In the genomic region with DNA sequence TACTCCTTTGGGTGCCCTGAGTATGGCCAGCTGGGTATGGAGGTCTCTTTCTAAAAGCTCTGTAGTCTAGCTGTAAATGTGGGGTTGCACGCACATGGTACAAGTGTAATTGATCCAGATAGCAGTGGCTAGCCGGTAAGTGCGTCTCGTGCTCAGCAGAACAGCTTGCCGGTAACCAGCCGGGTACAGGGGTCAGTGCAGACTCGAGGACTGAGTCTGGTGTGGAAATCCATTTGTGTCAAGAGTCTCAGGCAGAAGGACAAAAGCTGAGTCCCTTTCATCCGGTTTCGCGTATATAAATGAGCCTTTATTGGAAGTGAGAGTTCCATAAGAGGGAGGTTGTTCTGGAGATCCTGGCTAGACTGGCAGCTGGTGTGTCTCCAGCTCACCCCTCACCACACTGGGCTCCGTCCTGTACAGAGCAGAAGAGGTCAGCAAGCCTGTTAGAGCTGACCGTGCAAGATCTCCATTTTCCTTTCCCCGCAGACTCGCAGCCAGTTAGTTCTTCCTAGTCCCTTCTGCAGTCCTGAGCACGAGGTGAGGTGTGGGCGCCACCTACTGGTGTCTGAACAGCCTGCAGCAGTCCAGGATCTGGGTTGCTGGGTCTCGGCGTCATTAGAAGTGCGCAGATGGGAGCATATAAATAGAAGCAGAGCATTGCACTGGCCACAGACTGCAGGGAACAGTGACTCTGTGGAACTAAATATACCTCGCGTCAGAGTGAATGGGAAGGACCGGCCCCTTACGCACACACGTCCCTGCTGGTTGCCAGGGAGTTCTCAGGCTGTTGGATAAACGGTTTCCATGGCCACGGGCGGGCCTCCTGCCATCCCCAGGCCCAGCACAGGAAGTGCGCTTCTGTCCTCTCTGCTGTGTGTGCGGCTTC, we compare ENCODE assay signal across 9 mouse cellular contexts. TPM values are rescaled to one million over a fixed set of nuclear protein-coding genes. Genes with fewer than 3 reads are reported as not detected.
DNase-seq lines count a peak whose midpoint lies in the region; ATAC-seq and TF ChIP-seq lines count a peak whose summit lies in the region.
"Had no signal": no experiment of that assay in that cellular context is flagged by ENCODE, and none has a peak within 500 bp of the region (broad histone marks: within the 10 kb centered on the region; RNA-seq: fewer than 3 reads in every experiment).

No protein-coding gene starts in this region.

- peaks cover 95 to 98% of the 10 kb centered on the region in 2 experiments for H3K36me3 ChIP-seq in CH12.LX (replicated peaks in 1 of 2; ENCODE audit: control insufficient read depth in 1 of 2, insufficient read depth in 1 of 2, low read length in 1 of 2)
- peaks cover 89% of the 10 kb centered on the region for H3K36me3 ChIP-seq in forebrain, embryonic 15.5 days

- intact Hi-C loops in heart, postnatal 25 days (cut with DNase I): loop anchor here (1.0 to 2.0 kb wide), 2 partner anchors 34 to 121 kb away; no protein-coding TSS in a partner anchor

- in situ Hi-C loops in CH12.LX (cut with MboI; ENCODE audit: low pct_ligation_motif_present, low pct_unique_long_range_greater_than_20kb, low sequenced_read_pairs): loop anchor here (5.0 kb wide), 1 partner anchor 36 kb away; no protein-coding TSS in a partner anchor

- H3K4me1 ChIP-seq in CH12.LX (ENCODE audit: control insufficient read depth in 1 of 2, insufficient read depth in 2 of 2): peaks cover 2 to 56% of the 10 kb centered on the region in 2 experiments; a peak in 2 of 4 replicates
- H3K4me1 ChIP-seq in forebrain, embryonic 15.5 days: peaks cover 18% of the 10 kb centered on the region
- H3K4me1 ChIP-seq in lung, adult 2 months (ENCODE audit: control insufficient read depth, insufficient read depth, low read length): no peaks in the 10 kb centered on the region

- H3K27me3 ChIP-seq in CH12.LX (replicated peaks): no peaks in the 10 kb centered on the region
- no peaks in the 10 kb centered on the region for H3K27me3 ChIP-seq in forebrain, embryonic 15.5 days

- no peaks in the 10 kb centered on the region for H3K9me3 ChIP-seq in CH12.LX (replicated peaks; ENCODE audit: low read length)
- H3K9me3 ChIP-seq in forebrain, embryonic 15.5 days: no peaks in the 10 kb centered on the region

- no peak overlapping the region for H3K27ac ChIP-seq in CH12.LX (ENCODE audit: insufficient read depth, low read depth)
- H3K27ac ChIP-seq in forebrain, embryonic 15.5 days (replicated peaks): peak overlapping the region; percentile 42
- H3K27ac ChIP-seq in layer of hippocampus, adult 2 months: peak overlapping the region; percentile 88

- WGBS in forebrain, embryonic 15.5 days: 29% methylated on average over 29 of the region's 29 CpGs
- 37% methylated on average over 29 of the region's 29 CpGs for WGBS in lung, adult 2 months

- no peak for TF ChIP-seq POLR2A in CH12.LX (IDR thresholded peaks at IDR 0.05; ENCODE audit: low read depth, low read length)
- no peak for TF ChIP-seq POLR2A in lung, adult 2 months (IDR thresholded peaks at IDR 0.05; ENCODE audit: borderline replicate concordance, extremely low read depth, low read depth, low read length)

- peaks cover 18% of the 10 kb centered on the region for H3K79me2 ChIP-seq in CH12.LX (replicated peaks; ENCODE audit: control insufficient read depth, extremely low read depth, insufficient read depth, poor library complexity, severe bottlenecking)

- dilution Hi-C loops in CH12.LX (cut with MboI; ENCODE audit: extremely low pct_ligation_motif_present, extremely low pct_unique_long_range_greater_than_20kb, low sequenced_read_pairs): no loop called here

- H3K9ac ChIP-seq in CH12.LX (ENCODE audit: insufficient read depth, low read depth): no peak overlapping the region
- H3K9ac ChIP-seq in forebrain, embryonic 15.5 days (replicated peaks): no peak overlapping the region

- peak; percentile 87 for DNase-seq in CH12.LX (ENCODE audit: extremely low read depth)
- DNase-seq in cerebellum, adult 11 months: peak; percentile 98
- peak; percentile 85 for DNase-seq in heart, postnatal 25 days (ENCODE audit: low spot score)
- peak; percentile 95 to 97 for DNase-seq in layer of hippocampus, adult 2 months (ENCODE audit: low spot score in 2 of 2)
- peak; percentile 89 for DNase-seq in lung, adult 2 months
- DNase-seq in testis, postnatal 14 days (ENCODE audit: low spot score): peak; percentile 68

- H3K4me3 ChIP-seq in CH12.LX (replicated peaks in 1 of 3; ENCODE audit: low read depth in 2 of 3, low read length in 2 of 3, poor library complexity in 1 of 3): no peak overlapping the region
- no peak overlapping the region for H3K4me3 ChIP-seq in forebrain, embryonic 15.5 days
- peak overlapping the region; percentile 33; the same call in 1 of the 2 replicates for H3K4me3 ChIP-seq in layer of hippocampus, adult 2 months
- no peak overlapping the region for H3K4me3 ChIP-seq in lung, adult 2 months (replicated peaks; ENCODE audit: extremely low read depth, low read depth, low read length)
- H3K4me3 ChIP-seq: erythroblast, embryonic 14.5 days had no signal

- no peak overlapping the region for H3K4me2 ChIP-seq in CH12.LX (ENCODE audit: insufficient read depth, low read depth, poor library complexity, severe bottlenecking)
- H3K4me2 ChIP-seq in forebrain, embryonic 15.5 days (replicated peaks): no peak overlapping the region

- peak; percentile 90 for ATAC-seq in forebrain, embryonic 15.5 days (replicated peaks)
- peak; percentile 70 for ATAC-seq in neutrophil, adult 5-6 weeks (ENCODE audit: extremely low read depth, insufficient number of reproducible peaks, low FRiP score, poor library complexity, severe bottlenecking)

- peak; percentile 87 for TF ChIP-seq RAD21 in CH12.LX (IDR thresholded peaks at IDR 0.05; ENCODE audit: low read depth, low read length)

- no peak for TF ChIP-seq EP300 in CH12.LX (IDR thresholded peaks at IDR 0.05; ENCODE audit: low read length)

- peak; percentile 73 to 92 for TF ChIP-seq CTCF in CH12.LX (conservative IDR thresholded peaks at IDR 0.05 in 1 of 2, IDR thresholded peaks at IDR 0.05 in 1 of 2; ENCODE audit: low read depth in 2 of 2, low read length in 2 of 2)
- peak; percentile 96 for TF ChIP-seq CTCF in layer of hippocampus, adult 2 months (conservative IDR thresholded peaks at IDR 0.05)
- peak; percentile 93 for TF ChIP-seq CTCF in lung, adult 2 months (IDR thresholded peaks at IDR 0.05; ENCODE audit: insufficient read depth, low read length)

TF ChIP-seq in CH12.LX, 34 proteins besides CTCF, POLR2A, EP300 and RAD21 (continues in another document):
- TF ChIP-seq MXI1 (IDR thresholded peaks at IDR 0.05; ENCODE audit: low read depth, low read length) (no peak; the same call in 1 of the 2 replicates), MAFK (IDR thresholded peaks at IDR 0.05; ENCODE audit: insufficient replicate concordance, low read length) (no peak), USF2 (conservative IDR thresholded peaks at IDR 0.05; ENCODE audit: low read depth, low read length) (no peak), USF1 (IDR thresholded peaks at IDR 0.05; ENCODE audit: low read depth, low read length) (no peak), POLR2AphosphoS2 (IDR thresholded peaks at IDR 0.05; ENCODE audit: low read depth, low read length) (no peak), SIN3A (IDR thresholded peaks at IDR 0.05; ENCODE audit: low read length) (no peak), PAX5 (IDR thresholded peaks at IDR 0.05; ENCODE audit: low read length) (no peak), ZKSCAN1 (IDR thresholded peaks at IDR 0.05; ENCODE audit: borderline replicate concordance, low read depth, low read length) (no peak), NRF1 (IDR thresholded peaks at IDR 0.05; ENCODE audit: low read depth, low read length) (no peak), E2F4 (IDR thresholded peaks at IDR 0.05; ENCODE audit: insufficient replicate concordance, low read depth, low read length) (no peak), UBTF (IDR thresholded peaks at IDR 0.05; ENCODE audit: low read depth, low read length) (no peak), ELF1 (IDR thresholded peaks at IDR 0.05; ENCODE audit: low read depth, low read length) (peak; percentile 51; the same call in 1 of the 2 replicates), SMC3 (IDR thresholded peaks at IDR 0.05; ENCODE audit: low read depth, low read length) (peak; percentile 90), MEF2A (IDR thresholded peaks at IDR 0.05; ENCODE audit: borderline replicate concordance, low read depth, low read length) (0 out of 2 replicates have a peak, but pooled peaks have one; percentile 30), IRF4 (IDR thresholded peaks at IDR 0.05; ENCODE audit: low read depth, low read length) (no peak), ETS1 (conservative IDR thresholded peaks at IDR 0.05; ENCODE audit: low read depth, low read length) (no peak), TBP (conservative IDR thresholded peaks at IDR 0.05; ENCODE audit: low read depth, low read length) (no peak), CHD2 (IDR thresholded peaks at IDR 0.05; ENCODE audit: low read length) (no peak), BHLHE40 (IDR thresholded peaks at IDR 0.05; ENCODE audit: low read depth, low read length) (no peak)

RNA-seq across cellular contexts. Expression of a gene that starts 13.4 kb away (rescaled TPM):
- total RNA-seq in CH12.LX (2012; rRNA removed) (244 and 249 TPM in 2 replicates), CH12.LX (2014; rRNA removed) (187 TPM in 2 replicates)
- polyA plus RNA-seq in CH12.LX (2012; ENCODE audit: insufficient read length, low read depth): 319 and 348 TPM in 2 replicates
- 36.1 and 51.2 TPM in 2 replicates for polyA plus RNA-seq in forebrain, embryonic 15.5 days (2015; fragmentation: Nextera tagmentation; extraction: Ambion mirVana)
- total RNA-seq in heart, postnatal 25 days (2021): 10 to 100 TPM; 15.0 to 15.3 TPM
- total RNA-seq in layer of hippocampus, adult 2 months (2021): 10 to 100 TPM; 93.0 to 93.5 TPM
- polyA plus RNA-seq in lung, adult 2 months (2012; rRNA removed): 40.6 and 49.6 TPM in 2 replicates
- 59.2 and 63.5 TPM in 2 replicates for total RNA-seq in neutrophil, adult 5-6 weeks (2017)

RNA-seq across cellular contexts. Expression of a gene that starts 28.7 kb away (rescaled TPM):
- total RNA-seq in CH12.LX (2012; rRNA removed) (not detected in 2 replicates), CH12.LX (2014; rRNA removed) (not detected in 2 replicates)
- polyA plus RNA-seq in CH12.LX (2012; ENCODE audit: insufficient read length, low read depth): 0.25 TPM in 1 of 2 replicates, not detected in the other
- 0.06 and 0.10 TPM in 2 replicates for polyA plus RNA-seq in forebrain, embryonic 15.5 days (2015; fragmentation: Nextera tagmentation; extraction: Ambion mirVana)
- not detected for total RNA-seq in heart, postnatal 25 days (2021)
- not detected for total RNA-seq in layer of hippocampus, adult 2 months (2021)
- polyA plus RNA-seq in lung, adult 2 months (2012; rRNA removed): not detected in 2 replicates
- total RNA-seq in neutrophil, adult 5-6 weeks (2017): 0.12 TPM in 1 of 2 replicates, not detected in the other
- polyA plus RNA-seq: erythroblast, embryonic 14.5 days had no signal

RNA-seq across cellular contexts. Expression of a gene that starts 47.9 kb away (rescaled TPM):
- total RNA-seq in CH12.LX (2012; rRNA removed): 4.5 and 5.9 TPM in 2 replicates
- 9.7 and 10.2 TPM in 2 replicates for total RNA-seq in CH12.LX (2014; rRNA removed)
- polyA plus RNA-seq in CH12.LX (2012; ENCODE audit: insufficient read length, low read depth): 14.6 and 15.8 TPM in 2 replicates
- 24.5 and 26.9 TPM in 2 replicates for polyA plus RNA-seq in forebrain, embryonic 15.5 days (2015; fragmentation: Nextera tagmentation; extraction: Ambion mirVana)
- 10 to 100 TPM; 62.4 to 63.9 TPM for total RNA-seq in heart, postnatal 25 days (2021)
- total RNA-seq in layer of hippocampus, adult 2 months (2021): 10 to 100 TPM; 43.9 to 52.8 TPM
- polyA plus RNA-seq in lung, adult 2 months (2012; rRNA removed): 29.2 and 34.6 TPM in 2 replicates
- 3.7 and 4.2 TPM in 2 replicates for total RNA-seq in neutrophil, adult 5-6 weeks (2017)
